Mouse (Mus musculus): Measurements from ENCODE around the gene Prodh2.
A peak's percentile ranks its signal among the peaks of the same experiment; 100 is the strongest.

Prodh2 gene

DNA sequence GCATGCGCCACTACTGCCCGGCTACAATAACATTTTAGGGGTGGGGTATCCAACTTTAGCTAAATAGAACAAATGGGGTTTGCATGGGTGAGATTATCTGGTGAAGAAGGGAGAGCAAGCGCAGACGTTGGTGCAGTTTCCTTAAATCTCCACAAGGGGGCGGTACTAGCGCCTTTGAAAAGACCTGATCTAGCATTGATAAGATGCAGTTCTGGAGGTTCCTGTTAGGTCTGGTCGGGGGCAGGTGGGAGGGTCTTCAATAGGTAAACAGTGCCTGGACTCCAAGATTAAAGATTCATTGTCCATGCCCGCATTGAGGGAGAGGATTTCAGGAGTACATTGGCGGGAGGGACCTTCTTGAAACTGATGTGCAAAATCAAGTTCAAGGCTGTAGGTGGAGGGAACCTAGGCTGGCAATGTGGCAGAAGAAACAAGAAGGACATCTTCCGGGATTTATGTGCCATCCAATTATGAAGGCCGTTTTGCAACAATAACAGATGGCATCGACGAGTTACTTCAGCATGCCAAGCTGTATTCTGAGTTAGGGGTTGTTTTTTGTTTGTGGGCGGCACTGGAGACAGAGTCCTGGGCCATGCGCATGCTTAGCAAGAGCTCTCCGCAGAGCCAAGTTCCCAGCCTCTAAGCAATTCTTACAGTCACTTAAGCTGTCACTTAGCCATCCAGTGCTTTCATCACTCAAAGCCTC is 3.0 kb upstream of the Prodh2 start:
- DNase-seq, result peak in 1 of 2 experiments; percentile 66

DNA sequence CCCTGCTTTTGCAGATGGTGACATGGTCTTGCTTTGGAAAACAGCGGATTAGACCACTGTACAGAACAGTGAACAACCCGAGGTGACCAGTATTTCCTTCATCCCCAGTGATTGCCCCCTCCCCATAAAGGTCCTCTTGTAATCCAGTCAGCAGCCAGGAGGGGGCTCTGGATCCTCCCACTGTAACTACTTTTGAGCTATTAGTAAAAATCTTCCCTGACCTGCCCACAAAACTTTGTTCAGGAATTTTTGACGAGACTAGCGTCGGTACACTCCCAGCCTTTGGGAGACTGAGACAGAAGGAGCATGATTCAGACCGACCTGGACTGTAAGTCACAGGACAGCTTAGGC is 2.5 kb upstream of the Prodh2 start:
- no peak for DNase-seq

DNA sequence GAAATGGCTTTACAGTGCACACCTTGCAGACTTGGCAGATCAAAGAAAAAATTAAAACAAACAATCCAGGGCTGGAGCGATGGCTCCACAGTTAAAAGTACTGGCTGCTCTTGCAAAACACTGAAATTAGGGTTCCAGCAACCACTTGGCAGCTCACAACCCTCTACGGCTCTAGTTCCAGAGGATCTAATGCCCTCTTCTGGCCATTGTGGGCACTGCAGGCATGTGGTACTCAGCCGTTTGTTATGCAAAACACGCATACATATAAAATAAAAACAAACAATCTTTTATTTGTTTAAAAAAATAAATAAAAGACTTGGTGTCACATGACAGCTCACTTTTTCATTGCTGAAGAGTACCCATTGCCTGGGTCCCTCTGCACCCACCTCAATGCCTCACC is 657 bp upstream of the Prodh2 start:
- DNase-seq, result peak; percentile 87 to 93

DNA sequence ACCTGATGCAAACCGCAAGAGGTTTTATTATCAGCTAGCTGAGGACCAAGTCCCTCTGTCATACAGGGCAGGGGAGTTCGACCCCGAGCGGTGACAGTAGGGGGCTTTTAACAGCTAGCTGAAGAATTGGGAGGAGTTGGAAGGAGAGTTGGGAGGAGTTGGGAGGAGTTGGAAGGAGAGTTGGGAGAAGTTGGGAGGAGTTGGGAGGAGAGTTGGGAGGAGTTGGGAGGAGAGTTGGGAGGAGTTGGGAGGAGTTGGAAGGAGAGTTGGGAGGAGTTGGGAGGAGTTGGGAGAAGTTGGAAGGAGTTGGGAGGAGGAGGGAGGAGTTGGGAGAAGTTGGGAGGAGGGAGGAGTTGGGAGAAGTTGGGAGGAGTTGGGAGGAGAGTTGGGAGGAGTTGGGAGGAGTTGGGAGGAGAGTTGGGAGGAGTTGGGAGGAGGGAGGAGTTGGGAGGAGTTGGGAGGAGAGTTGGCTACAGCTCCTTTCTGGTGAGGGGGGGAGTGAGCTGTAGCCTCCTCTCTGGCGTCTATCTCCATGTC is 2.2 kb downstream of the Prodh2 start:
- peak; percentile 46 to 69 for DNase-seq

DNA sequence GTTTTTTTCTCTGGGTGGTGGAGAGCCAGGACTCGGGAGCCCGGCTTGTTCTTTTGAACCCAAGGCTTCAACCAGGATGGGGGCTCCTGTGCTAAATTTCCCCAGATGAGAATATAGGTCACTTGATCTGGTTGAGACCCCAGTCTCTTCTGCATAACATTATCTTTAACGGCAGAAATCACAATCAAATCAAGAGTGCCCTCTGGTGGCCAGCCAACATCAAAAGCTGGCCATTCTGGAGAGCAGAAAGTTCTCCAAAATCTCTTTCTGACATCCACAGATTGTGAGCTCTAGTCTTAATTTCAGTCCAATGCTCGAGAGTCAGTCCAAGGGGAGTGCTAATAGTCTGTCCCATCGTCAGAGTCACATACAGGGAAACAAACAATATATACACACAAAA is 7.7 kb downstream of the Prodh2 start:
- peak in 1 of 2 experiments; percentile 39 for DNase-seq

DNA sequence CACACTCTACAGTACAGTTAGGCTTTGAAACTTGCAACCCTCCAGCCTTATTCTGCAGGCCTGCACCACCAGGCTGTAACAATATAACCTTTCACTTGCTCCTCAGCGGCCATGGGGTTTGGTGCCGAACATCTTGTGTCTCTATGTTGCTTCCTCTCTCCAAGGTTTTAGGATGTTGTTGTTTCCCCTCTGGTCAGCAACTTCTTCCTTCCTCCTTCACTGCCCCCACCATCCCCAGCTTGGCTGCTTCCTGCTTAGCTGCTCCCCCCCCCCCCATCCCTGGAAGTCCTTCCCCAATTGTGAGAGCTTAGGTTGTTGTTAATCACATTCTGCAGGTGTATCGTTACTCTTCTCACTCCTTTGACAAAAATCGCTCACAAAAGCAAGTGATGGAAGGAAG is 14.6 kb downstream of the Prodh2 start:
- DNase-seq, result no peak

DNA sequence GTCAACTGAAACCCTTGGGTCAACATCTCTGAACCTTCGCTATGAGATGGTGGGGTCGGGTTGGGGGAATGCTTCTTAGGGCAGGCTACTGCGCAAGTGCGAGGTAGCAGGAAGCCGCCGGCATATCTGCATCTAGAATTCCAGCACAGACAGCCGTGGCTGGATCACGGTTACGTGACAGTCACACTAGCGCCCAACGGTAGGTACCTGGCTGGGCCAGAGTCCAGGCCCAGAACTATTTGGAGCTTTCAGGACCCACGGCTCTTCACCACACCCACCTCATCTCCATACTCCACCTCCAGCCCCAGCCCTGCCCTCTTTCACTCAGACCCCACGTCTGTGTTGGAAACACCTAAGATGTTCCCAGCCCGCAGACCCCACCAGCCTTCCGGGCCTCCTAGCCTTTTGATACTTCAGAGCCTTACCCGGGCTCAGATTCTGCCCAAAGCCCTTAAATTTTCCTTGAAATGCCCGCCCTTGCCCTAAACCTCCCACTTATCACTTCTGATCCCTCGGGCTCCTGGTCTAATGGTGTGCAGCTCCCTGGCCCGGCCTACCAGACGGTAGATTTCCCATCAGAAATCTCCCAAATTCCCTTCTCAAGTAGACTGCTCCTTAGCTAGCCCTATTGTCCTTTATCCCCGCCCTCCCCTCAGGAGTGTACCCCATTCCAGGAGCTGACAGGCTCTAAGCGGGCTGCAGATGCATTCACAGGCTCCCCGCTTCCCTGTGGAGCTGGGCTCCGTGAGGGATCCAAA is 21.8 kb downstream of the Prodh2 start:
- peak in 1 of 2 experiments; percentile 24 for DNase-seq

DNA sequence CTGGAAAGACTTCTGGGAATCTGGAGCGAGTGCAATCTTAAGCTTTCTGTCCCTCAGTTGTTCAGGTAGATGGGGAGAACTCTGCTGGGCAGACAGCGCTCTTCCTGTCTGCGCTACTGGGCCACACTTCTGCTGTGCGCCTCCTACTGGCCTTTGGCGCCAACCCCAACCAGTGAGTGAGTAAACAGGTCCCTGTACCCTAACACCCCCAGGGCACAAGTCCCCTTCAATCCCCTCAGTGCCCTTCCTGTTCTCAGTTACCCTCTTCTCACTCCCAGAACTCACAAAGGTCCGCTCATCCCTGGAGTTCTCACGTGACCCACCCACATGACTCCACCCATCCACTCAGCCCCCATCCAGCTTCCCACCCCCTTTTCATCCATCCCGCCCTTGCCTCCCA is 24.9 kb downstream of the Prodh2 start:
- DNase-seq, result no peak

DNA sequence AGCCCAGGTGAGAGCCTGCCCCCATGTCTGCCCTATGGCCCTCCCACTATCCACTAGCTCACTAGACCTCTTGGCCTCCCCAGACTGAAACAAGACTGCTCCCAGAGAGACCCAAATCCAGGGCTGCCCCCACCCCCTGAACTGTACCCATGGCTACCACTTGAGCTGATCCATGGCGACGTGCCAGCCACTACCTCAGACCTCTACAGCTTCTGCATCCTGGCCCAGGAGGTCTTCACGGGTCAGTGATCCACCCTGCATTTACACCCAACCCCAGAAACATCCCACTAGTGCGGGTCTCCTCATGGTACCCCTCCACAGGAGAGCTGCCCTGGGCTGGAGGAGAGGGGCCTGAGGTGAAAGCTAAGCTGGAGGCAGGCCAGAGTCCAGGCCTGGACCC is 27.0 kb downstream of the Prodh2 start:
- DNase-seq, result peak; percentile 34 to 50

DNA sequence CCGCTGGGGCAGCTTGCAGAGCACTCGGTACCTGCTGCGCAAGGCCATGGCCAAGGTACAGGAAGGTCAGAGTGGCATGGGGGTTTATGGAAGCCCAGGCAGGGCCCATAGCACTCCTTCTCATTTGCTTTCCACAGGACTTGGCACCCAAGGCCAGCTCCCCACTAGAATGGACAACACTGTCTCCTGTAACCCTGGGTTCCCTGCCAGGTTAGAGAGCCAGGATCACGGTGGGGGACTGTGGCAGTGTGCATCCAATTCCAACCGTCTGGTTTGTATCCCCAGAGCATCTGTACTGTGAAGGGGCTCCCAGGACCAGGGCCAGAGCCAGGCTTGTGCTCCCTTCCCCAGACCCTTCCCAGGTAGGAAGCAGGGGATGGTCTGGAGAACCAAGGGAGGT is 27.4 kb downstream of the Prodh2 start:
- DNase-seq, result no peak

DNA sequence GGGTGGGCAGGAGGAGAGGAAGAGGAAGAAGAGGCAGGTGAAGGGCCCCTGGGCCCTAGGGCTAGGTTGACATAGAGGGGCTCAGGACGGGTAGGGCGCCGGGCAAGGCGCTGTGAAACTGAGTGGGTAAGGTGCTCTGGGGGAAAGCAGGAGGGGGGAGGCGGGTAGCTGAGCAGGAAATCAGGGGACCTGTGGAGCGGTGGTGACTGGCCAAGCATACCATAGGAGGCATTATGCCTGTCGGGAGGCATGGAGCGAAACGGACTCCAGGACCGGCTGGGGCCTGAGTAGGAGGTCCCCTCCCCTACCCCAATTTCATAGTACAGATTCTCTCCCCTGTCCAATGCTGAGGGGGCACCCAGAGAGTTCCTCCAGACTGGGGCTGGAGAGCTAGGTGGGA is 29.4 kb downstream of the Prodh2 start:
- DNase-seq, result no peak

DNA sequence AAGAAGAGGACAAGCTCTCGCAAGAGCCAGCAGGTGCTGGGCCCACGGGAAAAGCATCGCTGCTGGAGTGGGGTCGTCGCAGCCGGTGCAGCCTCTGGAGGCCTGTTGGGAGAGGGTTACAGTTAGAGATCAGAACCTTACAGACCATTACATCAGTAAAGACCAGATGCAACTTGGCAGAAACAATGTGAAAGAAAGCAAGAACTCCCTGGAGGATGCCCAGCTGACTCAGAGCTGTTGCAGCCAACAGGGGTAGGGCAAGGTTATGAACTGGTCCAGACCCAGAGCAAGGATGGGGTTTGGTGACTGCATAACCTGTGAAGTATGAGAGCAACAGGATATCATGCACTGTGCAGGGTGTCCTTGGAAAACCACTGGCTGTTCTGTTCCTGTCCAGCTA is 31.1 kb downstream of the Prodh2 start:
- DNase-seq, result no peak

DNA sequence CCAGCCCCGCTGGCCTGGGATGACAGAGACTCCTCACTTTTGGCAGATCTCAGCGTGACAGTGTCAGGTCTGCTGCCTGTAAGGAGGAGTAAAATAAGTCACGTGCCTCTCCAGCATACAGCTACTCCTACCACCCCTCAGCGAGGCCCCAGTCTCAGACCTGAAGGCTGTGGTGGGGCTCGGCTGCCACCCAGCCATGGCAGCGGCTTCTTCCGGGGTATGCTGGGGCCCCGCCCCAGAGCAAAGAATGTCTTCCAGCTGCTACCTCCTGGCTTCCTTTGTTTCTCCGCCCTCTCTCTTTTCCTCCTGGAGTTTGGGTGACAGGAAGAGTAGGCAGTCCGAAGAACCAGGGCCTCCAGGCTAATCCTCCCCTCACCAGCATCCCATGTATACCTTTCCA is 32.5 kb downstream of the Prodh2 start:
- DNase-seq, result no peak

DNA sequence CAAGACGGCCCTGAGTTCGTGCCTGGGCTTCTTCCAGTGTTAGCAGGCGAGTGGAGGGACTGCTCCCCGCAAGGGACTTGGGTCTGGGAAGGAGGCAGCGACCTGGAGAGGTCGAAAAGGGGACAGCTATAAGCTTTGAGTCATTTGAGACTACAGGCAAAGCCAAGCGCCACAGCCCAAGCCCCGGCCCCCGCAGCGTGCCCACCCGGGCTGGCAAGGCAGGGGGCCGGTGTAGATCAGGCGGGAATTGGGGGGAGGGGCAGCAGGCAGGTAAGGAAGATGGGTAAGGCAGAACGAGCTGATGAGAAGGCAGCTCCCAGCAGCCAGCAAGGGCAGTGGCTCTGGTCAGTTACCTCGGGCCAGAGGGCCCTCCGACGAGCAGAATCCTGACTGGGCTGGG is 33.0 kb downstream of the Prodh2 start:
- DNase-seq, result no peak

DNA sequence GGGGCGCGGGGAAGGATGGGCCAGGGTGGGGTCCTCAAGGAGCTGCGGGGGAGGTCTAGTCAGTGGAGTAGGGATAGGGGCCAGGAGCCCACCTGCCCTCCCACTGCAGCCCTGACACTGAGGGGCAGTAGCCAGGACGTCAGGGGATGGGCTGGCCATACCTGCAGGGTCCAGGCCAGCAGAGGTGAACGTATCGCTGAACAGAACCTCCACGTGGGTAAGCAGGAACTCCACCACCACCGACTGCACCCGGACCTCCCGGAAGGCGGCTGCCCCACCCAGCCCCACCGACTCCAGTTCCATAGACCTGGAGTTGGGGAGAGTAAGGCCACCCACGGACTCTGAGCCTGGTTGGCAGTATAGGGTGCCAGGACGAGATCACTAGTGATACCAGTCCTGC is 33.6 kb downstream of the Prodh2 start:
- no peak for DNase-seq

DNA sequence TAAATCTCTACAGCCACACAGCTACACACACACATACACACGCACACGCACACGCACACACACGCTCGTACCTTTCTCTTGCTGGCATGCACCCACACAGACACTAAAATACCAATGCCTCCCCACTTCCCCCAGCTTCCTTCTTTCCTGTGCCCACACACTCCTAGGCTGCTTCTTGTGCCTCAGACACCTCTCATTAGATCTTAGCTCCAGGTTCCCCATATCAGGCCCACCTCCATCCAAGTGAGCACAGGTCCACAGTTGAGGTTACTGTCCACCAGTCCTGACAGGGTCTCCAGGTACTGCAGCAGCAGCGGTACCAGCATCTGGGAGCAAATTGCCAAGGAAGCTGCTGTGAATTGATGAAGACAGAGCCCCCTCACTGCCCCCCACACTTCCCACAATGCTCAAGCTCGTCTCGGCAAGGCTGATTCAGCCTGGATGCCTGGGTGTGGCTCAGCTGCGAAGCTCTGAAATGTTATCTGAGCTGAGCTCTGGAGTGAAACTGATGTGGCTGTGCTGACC is 37.9 kb downstream of the Prodh2 start:
- DNase-seq, result no peak

DNA sequence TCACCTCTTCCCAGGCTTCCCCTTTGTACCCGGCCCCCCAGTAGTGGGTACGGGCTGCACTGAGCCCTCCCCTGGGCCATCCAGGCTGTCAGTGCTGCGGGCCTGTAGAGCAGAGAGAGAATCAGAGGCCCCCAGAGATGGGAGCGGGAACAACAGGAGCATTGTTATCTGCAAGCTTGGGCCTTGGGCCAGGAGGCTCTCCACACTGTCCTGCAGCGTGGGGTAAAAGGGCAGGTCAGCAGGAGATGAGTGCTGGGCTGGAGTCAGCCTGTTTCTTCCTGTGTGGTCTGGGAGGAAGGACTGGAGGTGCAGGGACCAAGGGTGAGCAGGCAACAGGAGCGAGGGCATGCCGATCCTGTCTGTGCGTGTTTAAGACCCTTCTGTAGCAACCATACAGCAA is 39.5 kb downstream of the Prodh2 start:
- DNase-seq, result peak; percentile 80 to 81

DNA sequence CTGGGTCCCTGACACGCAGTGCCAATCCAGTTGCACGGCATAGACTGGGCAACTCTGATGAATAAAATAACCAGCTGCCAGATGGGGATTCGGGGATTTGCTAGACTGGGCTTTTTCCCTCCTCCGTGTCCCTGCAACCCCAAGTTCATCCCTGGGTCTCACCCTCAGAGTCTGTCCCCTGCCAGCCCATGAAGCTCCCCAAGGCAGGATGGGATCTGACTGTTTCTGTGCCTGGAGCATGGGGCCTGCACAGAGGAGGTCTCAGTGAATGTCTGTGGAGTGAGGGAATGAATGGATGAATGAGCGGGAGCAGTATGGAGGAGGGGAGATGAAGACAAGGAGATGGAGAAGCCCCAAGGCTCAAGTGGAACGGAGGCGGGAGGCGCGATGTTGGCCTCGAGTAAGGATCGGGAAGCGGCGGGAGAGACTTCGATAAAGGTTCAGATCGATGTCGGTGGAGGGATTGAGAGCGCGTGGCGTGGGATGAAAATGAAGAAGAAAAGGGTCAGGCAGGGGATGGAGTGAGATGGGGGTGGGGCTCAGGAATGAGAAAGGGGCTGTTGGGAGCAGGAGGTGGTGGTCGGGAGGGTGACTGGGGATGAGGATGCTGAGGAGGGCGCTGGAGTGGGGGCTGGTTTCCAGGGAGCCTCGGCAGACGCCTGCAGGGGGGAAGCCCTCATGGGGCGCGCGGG is 40.7 kb downstream of the Prodh2 start:
- DNase-seq, result no peak

DNA sequence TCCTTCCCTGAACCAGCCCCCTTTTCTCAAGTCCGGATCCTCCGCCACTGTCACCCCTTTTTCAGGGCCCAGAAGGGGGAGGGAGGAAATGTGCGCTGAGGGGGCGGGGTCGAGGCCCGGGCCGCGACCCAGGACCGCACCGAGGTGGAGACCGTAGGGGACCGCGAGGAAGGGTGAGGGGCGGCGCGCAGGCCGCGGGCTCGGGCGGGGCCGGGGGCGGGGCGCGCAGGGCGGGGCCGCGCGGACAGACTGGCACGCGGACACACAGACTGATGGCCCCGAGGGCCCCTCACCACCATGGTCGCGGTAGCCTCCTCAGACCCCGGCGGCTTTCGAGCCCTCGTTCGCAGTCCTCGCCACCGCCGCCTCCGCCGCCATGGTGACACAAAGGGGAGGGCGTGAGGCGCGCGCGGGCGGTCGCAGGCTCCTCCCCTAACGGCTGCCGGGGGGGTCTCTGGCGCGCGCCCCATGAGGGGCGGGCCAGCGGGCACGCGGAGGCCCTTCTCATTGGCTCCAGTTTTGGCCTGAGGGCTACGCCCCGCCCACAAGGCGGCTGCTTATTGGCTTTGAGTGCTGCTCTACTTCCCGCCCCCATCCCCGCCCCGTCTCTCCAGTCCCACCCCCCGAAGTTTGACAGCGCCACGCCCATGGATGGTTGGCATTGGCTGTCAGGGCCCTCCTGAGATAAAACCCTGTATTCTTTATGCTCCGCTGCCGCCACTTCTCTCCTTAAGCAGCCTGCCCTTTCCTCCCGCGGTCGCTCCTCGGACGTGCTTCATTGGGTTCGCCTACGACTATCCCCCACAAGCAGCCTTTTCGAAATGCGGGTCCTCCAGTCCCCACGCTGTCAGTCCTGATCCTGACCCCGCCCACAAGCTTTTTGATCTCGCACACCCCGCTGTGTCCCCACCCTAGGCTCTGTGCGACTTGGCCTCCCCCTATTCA is 41.5 kb downstream of the Prodh2 start, which contains the start of gene Arhgap33:
Arhgap33 (minus strand) TSS at position 428 of the 945 bp plus-strand sequence.
- peak; percentile 97 for DNase-seq

DNA sequence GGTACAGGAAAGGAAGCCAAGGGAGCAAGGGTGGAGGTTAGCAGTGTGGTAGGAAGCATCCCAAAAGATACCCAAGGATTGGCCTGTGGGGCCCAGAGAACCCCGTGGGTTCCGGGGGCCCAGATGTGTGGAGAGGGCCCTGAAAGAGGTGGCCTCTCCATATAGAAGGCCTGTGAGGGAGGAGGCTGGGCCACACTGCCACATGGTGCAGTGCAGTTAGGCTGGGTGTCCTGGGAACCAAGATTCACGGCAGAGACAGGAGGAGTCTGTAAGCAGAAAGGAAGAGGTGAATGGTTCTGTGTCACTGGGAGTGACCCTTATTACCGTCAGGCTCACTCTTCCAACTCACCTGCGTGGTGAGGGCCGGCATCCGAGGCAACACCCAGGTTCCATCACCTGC is 47.1 kb downstream of the Prodh2 start:
- no peak for DNase-seq

DNA sequence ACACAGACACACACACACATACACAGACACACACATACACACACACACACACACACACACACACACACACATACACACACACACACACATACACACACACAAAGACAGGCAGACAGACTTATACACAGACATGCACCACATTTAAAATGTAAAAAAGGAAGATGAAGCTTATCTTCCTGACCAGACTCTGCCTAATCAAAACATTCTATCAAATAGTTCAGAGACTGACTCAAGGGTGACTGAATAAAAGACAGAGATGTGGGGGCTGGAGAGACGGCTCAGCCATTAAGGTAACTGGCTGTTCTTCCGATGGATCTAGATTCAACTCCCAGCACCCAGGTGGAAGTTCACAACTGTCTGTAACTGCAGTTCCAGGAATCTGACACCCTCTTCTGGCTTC is 50.9 kb downstream of the Prodh2 start:
- DNase-seq, result no peak

DNA sequence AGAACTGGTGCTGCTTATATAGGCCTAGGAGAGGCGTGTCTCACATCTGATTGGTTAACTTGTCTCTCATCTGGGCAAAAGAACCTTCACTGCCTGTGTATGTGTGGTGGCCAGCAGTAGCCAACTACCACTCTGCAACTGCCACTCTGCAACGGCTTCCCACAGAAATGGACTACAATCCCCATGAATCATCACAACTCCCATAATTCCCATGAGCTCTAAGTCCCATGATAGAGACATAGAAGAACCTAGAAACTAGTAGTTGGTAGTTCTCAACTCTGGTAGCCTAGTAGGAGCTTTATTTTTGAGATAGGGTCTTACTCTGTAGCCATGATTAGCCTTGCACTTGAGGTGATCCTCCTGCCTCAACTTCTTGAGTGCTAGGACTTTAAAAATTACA is 56.5 kb downstream of the Prodh2 start:
- no peak for DNase-seq
